Mouse (Mus musculus) CD4-positive naive resting alpha-beta T cell, adult 57 days (primary cell): ENCODE measurements around the gene Ankef1. TPM values are rescaled to one million over a fixed set of nuclear protein-coding genes. Genes with fewer than 3 reads are reported as not detected.

Experiments used
- total RNA-seq: library from RNA; stranded (reverse); gene quantifications from one replicate; pipeline ENCODE4 v1.2.4, GENCODE M21; 2023

Ankef1 gene
- not detected for total RNA-seq

GRCm38 (mm10) chr2:136501651-136502050 is at the start of gene Ankef1:
Ankef1 (plus strand) TSS chr2:136501910.

Other genes with a start within 250 kb of the Ankef1 start
- not detected for gene Pak7, start 113.9 kb upstream of the Ankef1 start, total RNA-seq
- gene Snap25, start 211.5 kb downstream of the Ankef1 start, total RNA-seq: not detected